Mouse (Mus musculus) c-Kit-positive CD71-positive TER-119-positive erythroid progenitor cells, embryonic 14.5 days (primary cell): ENCODE measurements around the gene Gm11273.
"Not testable (repeated sequence)": the region's sequence is repeated elsewhere in the genome, so short reads cannot be mapped to it uniquely, and the experiment has no call there.

ENCODE experiments used
- DNase-seq: peaks from one replicate; pipeline ENCODE4 v3.0.0-alpha.2; 2013; ENCODE audit warnings: low spot score

Gene Gm11273

GRCm38 (mm10) chr13:21501182-21501581 is at the start of gene Gm11273:
Gene Gm11273 (minus strand): TSS chr13:21501418.
- DNase-seq = not testable (repeated sequence)

- DNase-seq = no peak
Observed at GRCm38 (mm10) chr13:21550416-21551110, 49.3 kb upstream of the Gm11273 start.

- DNase-seq = no peak
Observed at GRCm38 (mm10) chr13:21549487-21549886, 48.3 kb upstream of the Gm11273 start.

- no peak for DNase-seq
Observed at GRCm38 (mm10) chr13:21542708-21543107, 41.5 kb upstream of the Gm11273 start, which contains the start of gene Olfr1366. Gene Olfr1366 (minus strand): TSS chr13:21542808.

- peak; percentile 81 for DNase-seq
Observed at GRCm38 (mm10) chr13:21530781-21531201, 29.6 kb upstream of the Gm11273 start, which contains the start of gene Zkscan8. Gene Zkscan8 (minus strand): TSS chr13:21531120.

- DNase-seq = peak; percentile 13
Observed at GRCm38 (mm10) chr13:21530136-21530535, 28.9 kb upstream of the Gm11273 start.

- peak; percentile 88 for DNase-seq
Observed at GRCm38 (mm10) chr13:21506221-21506649, 5.0 kb upstream of the Gm11273 start.

- DNase-seq = no peak
Observed at GRCm38 (mm10) chr13:21502296-21502695, 1.1 kb upstream of the Gm11273 start.

GRCm38 (mm10) chr13:21495080-21495479 is 6.1 kb downstream of the Gm11273 start, which contains the start of gene AK157302:
Gene AK157302 (plus strand): TSS chr13:21495223.
- no peak for DNase-seq

- DNase-seq = no peak
Observed at GRCm38 (mm10) chr13:21492847-21493246, 8.4 kb downstream of the Gm11273 start.

GRCm38 (mm10) chr13:21486881-21487280 is 14.3 kb downstream of the Gm11273 start:
- DNase-seq = no peak

- DNase-seq = not testable (repeated sequence)
Observed at GRCm38 (mm10) chr13:21478759-21479670, 22.2 kb downstream of the Gm11273 start, which contains the start of the genes Zkscan4 and Gm10065. Gene Zkscan4 (plus strand): TSS chr13:21478907. Gene Gm10065 (minus strand): TSS chr13:21479441.

GRCm38 (mm10) chr13:21472427-21472826 is 28.8 kb downstream of the Gm11273 start:
- peak; percentile 49 for DNase-seq

- DNase-seq = no peak
Observed at GRCm38 (mm10) chr13:21469097-21469496, 32.1 kb downstream of the Gm11273 start.

GRCm38 (mm10) chr13:21468061-21469019 is 32.9 kb downstream of the Gm11273 start, which contains the start of gene Nkapl:
Gene Nkapl (minus strand): TSS chr13:21468509.
- DNase-seq = peak; percentile 92

GRCm38 (mm10) chr13:21467336-21467735 is 33.9 kb downstream of the Gm11273 start:
- no peak for DNase-seq

GRCm38 (mm10) chr13:21462516-21462915 is 38.7 kb downstream of the Gm11273 start:
- not testable (repeated sequence) for DNase-seq

- DNase-seq = no peak
Observed at GRCm38 (mm10) chr13:21456347-21456746, 44.9 kb downstream of the Gm11273 start.

GRCm38 (mm10) chr13:21454133-21454532 is 47.1 kb downstream of the Gm11273 start:
- no peak for DNase-seq

- peak; percentile 71 for DNase-seq
Observed at GRCm38 (mm10) chr13:21453449-21453848, 47.8 kb downstream of the Gm11273 start, which contains the start of gene Zscan26. Gene Zscan26 (minus strand): TSS chr13:21453730.

GRCm38 (mm10) chr13:21453042-21453441 is 48.2 kb downstream of the Gm11273 start:
- DNase-seq = no peak
